In genomic region chr11:46275302-46275701, GRCm38 (mm10) we compare ENCODE assay signal across 8 mouse cellular contexts. TPM values are rescaled to one million over a fixed set of nuclear protein-coding genes. Genes with fewer than 3 reads are reported as not detected.
A peak's percentile ranks its signal among the peaks of the same experiment; 100 is the strongest.
DNase-seq lines count a peak whose midpoint lies in the region; ATAC-seq and TF ChIP-seq lines count a peak whose summit lies in the region.

No protein-coding gene starts in this region.

- H3K4me2 ChIP-seq in heart, postnatal 0 days (ENCODE audit: low read depth, low read length): no peak overlapping the region
- no peak overlapping the region for H3K4me2 ChIP-seq in neural tube, embryonic 15.5 days

- no peaks in the 10 kb centered on the region for H3K27me3 ChIP-seq in heart, postnatal 0 days (ENCODE audit: control insufficient read depth, insufficient read depth, low read length)
- no peaks in the 10 kb centered on the region for H3K27me3 ChIP-seq in neural tube, embryonic 15.5 days (replicated peaks)
- no peaks in the 10 kb centered on the region for H3K27me3 ChIP-seq in testis, adult 2 months (ENCODE audit: control insufficient read depth, insufficient read depth, low read length)

- 4% methylated on average over 6 of the region's 6 CpGs for WGBS in heart, postnatal 0 days
- WGBS in neural tube, embryonic 15.5 days: 10% methylated on average over 6 of the region's 6 CpGs

- no peak overlapping the region for H3K4me3 ChIP-seq in heart, postnatal 0 days (ENCODE audit: low read depth, low read length)
- no peak overlapping the region for H3K4me3 ChIP-seq in neural tube, embryonic 15.5 days (replicated peaks)
- no peak overlapping the region for H3K4me3 ChIP-seq in testis, adult 2 months (ENCODE audit: control insufficient read depth, low read depth, low read length)

- H3K4me1 ChIP-seq in heart, postnatal 0 days (ENCODE audit: control insufficient read depth, insufficient read depth): 0 out of 2 replicates have a peak, but pooled peaks cover 4% of the 10 kb centered on the region
- H3K4me1 ChIP-seq in neural tube, embryonic 15.5 days: no peaks in the 10 kb centered on the region
- no peaks in the 10 kb centered on the region; the same call in 1 of the 2 replicates for H3K4me1 ChIP-seq in testis, adult 2 months (ENCODE audit: control insufficient read depth, insufficient read depth, low read length)

- peak; percentile 75 to 81 for DNase-seq in CD8-positive naive resting alpha-beta T cell, adult 2 months (ENCODE audit: low read depth in 2 of 2, low spot score in 2 of 2)
- DNase-seq in brain, adult 2 months (ENCODE audit: low read depth, low spot score): peak; percentile 94
- DNase-seq in heart, postnatal 0 days (ENCODE audit: low spot score): peak; percentile 80
- peak; percentile 72 to 92 for DNase-seq in kidney, postnatal 36 days
- peak; percentile 37 to 59 for DNase-seq in lung, adult 18-20 months

- H3K9ac ChIP-seq in heart, postnatal 0 days (replicated peaks; ENCODE audit: low read depth, low read length): no peak overlapping the region
- no peak overlapping the region for H3K9ac ChIP-seq in neural tube, embryonic 15.5 days (replicated peaks)

- no peak for TF ChIP-seq EP300 in heart, postnatal 0 days (IDR thresholded peaks at IDR 0.05; ENCODE audit: low read depth)

- no peak for TF ChIP-seq POLR2A in testis, adult 2 months (IDR thresholded peaks at IDR 0.05; ENCODE audit: control insufficient read depth, low read depth, low read length)

- H3K27ac ChIP-seq in heart, postnatal 0 days (ENCODE audit: low read depth): no peak overlapping the region
- no peak overlapping the region for H3K27ac ChIP-seq in neural tube, embryonic 15.5 days (replicated peaks)
- H3K27ac ChIP-seq in testis, adult 2 months (ENCODE audit: control insufficient read depth, insufficient read depth, low read depth, low read length): no peak overlapping the region

- peaks cover 3% of the 10 kb centered on the region; the same call in 1 of the 2 replicates for H3K36me3 ChIP-seq in heart, postnatal 0 days (replicated peaks; ENCODE audit: control insufficient read depth, insufficient read depth, low read length)
- peaks cover 83% of the 10 kb centered on the region for H3K36me3 ChIP-seq in neural tube, embryonic 15.5 days
- no peaks in the 10 kb centered on the region for H3K36me3 ChIP-seq in testis, adult 2 months (ENCODE audit: control insufficient read depth, insufficient read depth, low read length)

- H3K9me3 ChIP-seq in heart, postnatal 0 days (replicated peaks; ENCODE audit: control insufficient read depth, low read length): no peaks in the 10 kb centered on the region
- no peaks in the 10 kb centered on the region for H3K9me3 ChIP-seq in neural tube, embryonic 15.5 days (replicated peaks)

- peak; percentile 81 for TF ChIP-seq CTCF in heart, postnatal 0 days (IDR thresholded peaks at IDR 0.05; ENCODE audit: low read depth)
- TF ChIP-seq CTCF in testis, adult 2 months (IDR thresholded peaks at IDR 0.05; ENCODE audit: control insufficient read depth, insufficient read depth, insufficient replicate concordance, low read depth, low read length): peak; percentile 81; the same call in 1 of the 2 replicates

- peak; percentile 65; the same call in 1 of the 2 replicates for ATAC-seq in erythroid progenitor cell, adult 5-6 weeks (replicated peaks; ENCODE audit: low FRiP score, poor library complexity, severe bottlenecking)
- peak; percentile 83 for ATAC-seq in heart, postnatal 0 days (ENCODE audit: insufficient read depth, low read depth)
- peak; percentile 80 for ATAC-seq in neural tube, embryonic 15.5 days (ENCODE audit: low FRiP score)

RNA-seq across cellular contexts. Expression of gene Cyfip2, which starts 37.4 kb away (rescaled TPM):
- total RNA-seq in erythroid progenitor cell, adult 5-6 weeks (2015; ENCODE audit: low replicate concordance): 42.9 and 56.6 TPM in 2 replicates
- total RNA-seq in erythroid progenitor cell, adult 5-6 weeks (2017; ENCODE audit: low replicate concordance): 13.5 and 14.4 TPM in 2 replicates
- total RNA-seq in heart, postnatal 0 days (2014; rRNA removed; ENCODE audit: low replicate concordance): 15.6 and 22.4 TPM in 2 replicates
- 6.0 and 6.3 TPM in 2 replicates for polyA plus RNA-seq in heart, postnatal 0 days (2015; fragmentation: Nextera tagmentation; extraction: Ambion mirVana)
- 88.0 and 91.1 TPM in 2 replicates for polyA plus RNA-seq in neural tube, embryonic 15.5 days (2015; fragmentation: Nextera tagmentation; extraction: Ambion mirVana)
- polyA plus RNA-seq in testis, adult 2 months (2012; rRNA removed): 1.6 TPM in 2 replicates

RNA-seq across cellular contexts. Expression of gene Fndc9, which starts 40.0 kb away (rescaled TPM):
- total RNA-seq in erythroid progenitor cell, adult 5-6 weeks (2015; ENCODE audit: low replicate concordance): not detected in 2 replicates
- not detected in 2 replicates for total RNA-seq in erythroid progenitor cell, adult 5-6 weeks (2017; ENCODE audit: low replicate concordance)
- total RNA-seq in heart, postnatal 0 days (2014; rRNA removed; ENCODE audit: low replicate concordance): not detected in 2 replicates
- not detected in 2 replicates for polyA plus RNA-seq in heart, postnatal 0 days (2015; fragmentation: Nextera tagmentation; extraction: Ambion mirVana)
- 1.5 and 2.3 TPM in 2 replicates for polyA plus RNA-seq in neural tube, embryonic 15.5 days (2015; fragmentation: Nextera tagmentation; extraction: Ambion mirVana)
- 0.44 and 0.53 TPM in 2 replicates for polyA plus RNA-seq in testis, adult 2 months (2012; rRNA removed)

Comparison
In these comparisons a context has a peak if more than half of its experiments do, and no peak if none do; other contexts are left out.
1. RNA of gene Cyfip2, which starts 37.4 kb away (polyA plus RNA-seq): 88.0 to 91.1 TPM in neural tube, embryonic 15.5 days; 6.0 to 6.3 TPM in heart, postnatal 0 days and 1.6 TPM in testis, adult 2 months; every median in the first group is over 10 times any median in the second.
2. Peak in every context shown above with its lines, with median percentiles within 50 percentile points of each other: DNase-seq and ATAC-seq.